Mouse (Mus musculus): ENCODE measurements around the gene Fam43b.
A peak's percentile ranks its signal among the peaks of the same experiment; 100 is the strongest.

Fam43b gene

DNA sequence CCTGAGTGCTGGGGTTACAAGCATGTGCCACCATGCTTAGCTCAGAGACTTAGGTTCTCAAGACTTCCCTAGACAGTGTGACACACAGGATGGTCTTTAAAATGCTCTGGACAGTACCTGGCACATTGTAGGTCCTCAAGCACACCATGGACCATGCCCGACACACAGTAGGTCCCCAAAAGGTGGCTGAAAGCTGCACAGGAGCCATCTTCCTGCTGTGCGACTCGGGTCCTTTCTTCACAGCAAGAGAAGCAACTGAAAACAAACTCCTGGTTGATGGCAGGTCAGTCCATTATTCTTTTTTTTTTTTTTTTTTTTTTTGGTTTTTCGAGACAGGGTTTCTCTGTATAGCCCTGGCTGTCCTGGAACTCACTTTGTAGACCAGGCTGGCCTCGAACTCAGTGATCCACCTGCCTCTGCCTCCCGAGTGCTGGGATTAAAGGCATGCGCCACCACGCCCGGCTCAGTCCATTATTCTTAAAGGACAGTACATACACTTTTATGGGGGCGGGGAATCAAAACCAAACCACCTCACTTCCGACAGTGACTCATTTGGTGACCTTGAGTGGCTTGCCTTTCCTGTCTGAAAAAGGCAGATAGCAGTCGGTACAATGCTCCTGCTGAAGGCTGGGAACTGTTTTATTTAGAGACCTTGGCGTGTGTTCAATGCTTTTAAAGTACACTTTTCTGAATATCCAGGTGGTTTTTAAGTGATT is 11.3 kb upstream of the Fam43b start:
- TF ChIP-seq POU5F1 (IDR thresholded peaks at IDR 0.05; ENCODE audit: borderline replicate concordance, low read length), result no peak
- no peak for TF ChIP-seq CTCF (conservative IDR thresholded peaks at IDR 0.05; ENCODE audit: low read length)
- no peak for TF ChIP-seq NANOG (IDR thresholded peaks at IDR 0.05; ENCODE audit: borderline replicate concordance, low read length)

DNA sequence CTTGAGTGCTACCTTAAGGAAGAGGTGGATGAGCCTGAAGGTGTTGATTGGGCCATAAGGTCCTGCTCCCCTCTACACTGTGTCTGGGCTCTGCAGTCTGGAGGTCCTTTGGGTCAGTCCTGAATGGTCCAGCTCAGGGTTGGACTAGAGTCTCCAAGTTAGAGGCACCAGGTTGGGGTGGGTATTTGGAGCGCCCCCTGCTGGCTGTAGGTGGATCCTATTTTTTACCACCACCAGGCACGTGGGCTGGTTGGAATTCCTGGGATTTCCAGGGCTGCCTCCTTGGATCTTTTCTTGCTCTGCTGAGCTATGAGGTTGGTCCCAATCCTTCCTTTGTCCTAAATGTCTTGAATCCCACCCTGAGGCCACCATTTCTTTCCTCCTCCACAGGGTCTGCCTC is 8.5 kb upstream of the Fam43b start:
- no peaks in the 10 kb centered on the region for H3K36me3 ChIP-seq (ENCODE audit: insufficient read depth, low read length)
- H3K27me3 ChIP-seq (ENCODE audit: insufficient read depth, low read length), result peaks cover 42% of the 10 kb centered on the region
- H3K4me3 ChIP-seq (replicated peaks; ENCODE audit: low read length), result no peak overlapping the region
- H3K9me3 ChIP-seq (ENCODE audit: low read length), result no peaks in the 10 kb centered on the region
- TF ChIP-seq NANOG (IDR thresholded peaks at IDR 0.05; ENCODE audit: borderline replicate concordance, low read length), result no peak
- TF ChIP-seq CTCF (conservative IDR thresholded peaks at IDR 0.05; ENCODE audit: low read length), result peak; percentile 92
- TF ChIP-seq POU5F1 (IDR thresholded peaks at IDR 0.05; ENCODE audit: borderline replicate concordance, low read length), result no peak
- H3K4me1 ChIP-seq (replicated peaks; ENCODE audit: low read depth, low read length), result peaks cover 25% of the 10 kb centered on the region

More for the DNA sequence above, 11.3 kb upstream of the Fam43b start:
- Histone ChIP-seq H3K4me3 (replicated peaks; ENCODE audit: low read length) (no peak overlapping the region), H3K27me3 (ENCODE audit: insufficient read depth, low read length) (peaks cover 33% of the 10 kb centered on the region), H3K4me1 (replicated peaks; ENCODE audit: low read depth, low read length) (peaks cover 52% of the 10 kb centered on the region), H3K9me3 (ENCODE audit: low read length) (no peaks in the 10 kb centered on the region), H3K36me3 (ENCODE audit: insufficient read depth, low read length) (no peaks in the 10 kb centered on the region)

DNA sequence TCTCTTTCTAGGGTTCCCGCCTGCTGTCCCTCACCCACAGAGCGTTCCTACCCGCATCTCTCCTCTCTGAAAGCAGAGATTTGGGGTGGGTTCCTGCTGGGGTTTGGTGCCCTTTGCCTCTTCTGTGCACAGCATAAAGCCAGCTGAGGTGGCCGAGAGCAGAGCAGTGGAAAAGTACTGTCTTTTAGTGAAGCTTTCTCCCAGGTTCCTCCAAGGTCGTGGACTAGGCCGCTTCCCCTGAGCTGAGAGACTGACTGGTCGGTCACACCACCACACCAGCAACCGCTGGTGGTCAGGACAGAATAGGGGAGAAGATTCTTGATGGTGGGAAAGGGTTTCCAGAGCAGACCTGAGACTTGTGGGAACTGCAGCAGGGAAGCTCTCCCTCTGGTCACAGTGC is 383 bp upstream of the Fam43b start:
- no peak for TF ChIP-seq CTCF (conservative IDR thresholded peaks at IDR 0.05; ENCODE audit: low read length)
- TF ChIP-seq NANOG (IDR thresholded peaks at IDR 0.05; ENCODE audit: borderline replicate concordance, low read length), result no peak
- TF ChIP-seq POU5F1 (IDR thresholded peaks at IDR 0.05; ENCODE audit: borderline replicate concordance, low read length), result no peak
- peaks cover 80% of the 10 kb centered on the region for H3K27me3 ChIP-seq (ENCODE audit: insufficient read depth, low read length)
- H3K4me1 ChIP-seq (replicated peaks; ENCODE audit: low read depth, low read length), result peaks cover 19% of the 10 kb centered on the region
- no peaks in the 10 kb centered on the region for H3K9me3 ChIP-seq (ENCODE audit: low read length)
- H3K36me3 ChIP-seq (ENCODE audit: insufficient read depth, low read length), result no peaks in the 10 kb centered on the region
- peak overlapping the region; percentile 79 for H3K4me3 ChIP-seq (replicated peaks; ENCODE audit: low read length)

DNA sequence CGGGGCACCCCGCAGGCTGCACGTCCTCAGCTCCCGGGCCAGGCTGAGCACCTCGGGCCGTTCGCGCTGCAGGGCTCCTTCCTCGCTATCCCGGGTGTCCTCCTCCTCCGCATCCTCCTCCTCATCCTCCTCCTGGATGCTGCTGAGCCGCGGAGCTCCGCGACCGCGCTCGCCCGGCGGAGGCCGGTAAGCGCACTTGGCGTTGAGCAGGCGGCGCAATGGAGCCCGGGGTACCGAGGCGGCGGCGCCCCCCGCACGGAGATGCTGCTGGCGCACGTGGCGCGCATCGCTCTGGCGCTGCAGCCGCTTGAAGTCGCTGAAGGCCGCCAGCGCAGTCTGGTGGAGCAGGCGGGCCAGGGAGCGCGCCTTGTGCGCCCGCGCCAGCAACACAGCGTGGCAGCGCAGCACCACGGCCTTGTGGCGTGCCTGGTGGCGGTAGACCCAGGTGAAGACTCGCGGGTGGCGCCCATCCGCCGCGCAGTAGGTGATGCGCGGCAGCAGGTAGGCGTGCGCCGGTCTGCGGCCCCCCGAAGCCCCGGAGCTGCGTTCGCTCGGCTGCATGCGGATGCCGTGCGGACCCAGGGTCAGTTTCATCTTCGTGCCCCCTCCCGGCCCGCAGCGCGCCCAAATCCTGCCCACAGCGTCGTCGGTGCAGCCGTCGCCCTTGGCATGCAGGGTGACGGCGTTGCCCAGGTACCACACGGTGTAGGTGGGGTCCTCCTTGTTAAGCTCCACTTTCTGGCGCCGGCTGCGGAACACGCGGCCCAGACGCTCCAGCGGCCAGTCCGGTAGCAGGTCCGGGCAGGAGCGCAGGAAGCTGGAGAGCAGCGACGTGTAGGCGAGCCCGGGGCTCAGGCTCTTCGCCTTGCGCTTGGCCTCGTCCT is 999 bp downstream of the Fam43b start:
- peak overlapping the region; percentile 79 for H3K4me3 ChIP-seq (replicated peaks; ENCODE audit: low read length)
- H3K9me3 ChIP-seq (ENCODE audit: low read length), result no peaks in the 10 kb centered on the region
- H3K36me3 ChIP-seq (ENCODE audit: insufficient read depth, low read length), result no peaks in the 10 kb centered on the region
- peaks cover 19% of the 10 kb centered on the region for H3K4me1 ChIP-seq (replicated peaks; ENCODE audit: low read depth, low read length)
- TF ChIP-seq CTCF (conservative IDR thresholded peaks at IDR 0.05; ENCODE audit: low read length), result no peak
- no peak for TF ChIP-seq POU5F1 (IDR thresholded peaks at IDR 0.05; ENCODE audit: borderline replicate concordance, low read length)
- TF ChIP-seq NANOG (IDR thresholded peaks at IDR 0.05; ENCODE audit: borderline replicate concordance, low read length), result no peak
- H3K27me3 ChIP-seq (ENCODE audit: insufficient read depth, low read length), result peaks cover 90% of the 10 kb centered on the region

DNA sequence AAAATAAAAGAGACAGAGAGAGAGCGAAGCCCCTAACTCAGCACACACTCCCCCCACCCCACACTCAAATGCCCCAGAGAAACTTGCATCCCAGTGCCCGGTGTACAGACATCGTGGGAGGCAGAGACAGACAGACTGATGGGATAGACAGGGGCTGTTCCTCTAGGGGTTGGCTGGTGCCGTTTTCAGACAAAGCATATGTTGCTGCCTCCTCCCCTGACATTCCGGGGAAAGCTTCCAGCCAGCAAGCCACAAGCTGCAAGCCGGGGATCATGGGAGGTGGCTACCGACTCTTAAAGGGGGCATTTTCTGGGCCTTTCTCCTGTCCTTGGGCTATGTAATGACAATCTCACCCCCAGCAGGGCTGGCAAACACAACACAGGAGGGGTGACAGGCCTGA is 2.6 kb downstream of the Fam43b start:
- TF ChIP-seq POU5F1 (IDR thresholded peaks at IDR 0.05; ENCODE audit: borderline replicate concordance, low read length) (no peak), CTCF (conservative IDR thresholded peaks at IDR 0.05; ENCODE audit: low read length) (no peak), NANOG (IDR thresholded peaks at IDR 0.05; ENCODE audit: borderline replicate concordance, low read length) (no peak)

DNA sequence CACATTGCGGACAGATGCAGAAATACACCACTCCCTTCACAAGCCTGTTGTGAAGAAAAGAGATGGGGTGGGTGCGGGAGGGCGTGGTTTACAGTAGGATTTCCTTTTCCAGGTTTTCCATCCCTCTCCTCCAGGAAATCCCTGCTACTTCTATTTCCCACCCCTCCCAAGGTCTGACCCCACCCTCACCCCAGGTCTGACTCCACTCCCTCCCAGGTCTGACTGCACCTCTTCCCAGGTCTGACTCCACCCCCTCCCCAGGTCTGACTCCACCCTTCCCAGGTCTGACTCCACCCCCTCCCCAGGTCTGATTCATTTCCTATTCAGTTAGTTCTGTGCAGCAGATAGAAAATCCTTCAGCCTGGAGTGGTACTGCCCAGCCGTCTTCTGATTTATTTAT is 12.5 kb downstream of the Fam43b start:
- H3K4me1 ChIP-seq (replicated peaks; ENCODE audit: low read depth, low read length), result peaks cover 35% of the 10 kb centered on the region
- H3K27me3 ChIP-seq (ENCODE audit: insufficient read depth, low read length), result peaks cover 10% of the 10 kb centered on the region; the same call in 1 of the 2 replicates
- TF ChIP-seq CTCF (conservative IDR thresholded peaks at IDR 0.05; ENCODE audit: low read length), result no peak
- TF ChIP-seq NANOG (IDR thresholded peaks at IDR 0.05; ENCODE audit: borderline replicate concordance, low read length), result no peak
- no peak for TF ChIP-seq POU5F1 (IDR thresholded peaks at IDR 0.05; ENCODE audit: borderline replicate concordance, low read length)
- H3K4me3 ChIP-seq (replicated peaks; ENCODE audit: low read length), result no peak overlapping the region
- no peaks in the 10 kb centered on the region for H3K9me3 ChIP-seq (ENCODE audit: low read length)
- H3K36me3 ChIP-seq (ENCODE audit: insufficient read depth, low read length), result no peaks in the 10 kb centered on the region

More for the DNA sequence above, 2.6 kb downstream of the Fam43b start:
- peaks cover 19% of the 10 kb centered on the region for H3K4me1 ChIP-seq (replicated peaks; ENCODE audit: low read depth, low read length)
- H3K4me3 ChIP-seq (replicated peaks; ENCODE audit: low read length), result no peak overlapping the region
- H3K36me3 ChIP-seq (ENCODE audit: insufficient read depth, low read length), result no peaks in the 10 kb centered on the region
- peaks cover 84% of the 10 kb centered on the region for H3K27me3 ChIP-seq (ENCODE audit: insufficient read depth, low read length)
- no peaks in the 10 kb centered on the region for H3K9me3 ChIP-seq (ENCODE audit: low read length)

DNA sequence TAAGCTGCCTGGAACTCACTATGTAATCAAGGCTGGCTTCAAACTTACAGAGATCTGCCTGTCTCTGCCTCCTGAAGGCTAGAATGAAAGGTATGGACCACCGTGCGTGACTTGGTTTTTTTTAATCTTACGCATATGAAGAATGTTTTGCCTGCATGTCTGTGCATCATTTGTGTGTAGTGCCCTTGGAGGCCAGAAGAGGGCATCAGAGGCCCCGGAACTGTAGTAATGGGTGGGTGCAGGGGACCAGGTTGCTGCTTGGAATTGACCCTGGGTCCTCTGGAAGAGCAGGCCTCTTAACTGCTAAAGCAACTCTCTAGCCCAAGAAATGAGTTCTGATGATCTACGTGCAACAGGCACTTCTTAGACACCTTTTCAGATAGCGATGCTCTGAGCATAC is 13.9 kb downstream of the Fam43b start:
- Histone ChIP-seq H3K9me3 (ENCODE audit: low read length) (no peaks in the 10 kb centered on the region), H3K4me1 (replicated peaks; ENCODE audit: low read depth, low read length) (peaks cover 37% of the 10 kb centered on the region), H3K4me3 (replicated peaks; ENCODE audit: low read length) (no peak overlapping the region), H3K36me3 (ENCODE audit: insufficient read depth, low read length) (no peaks in the 10 kb centered on the region), H3K27me3 (ENCODE audit: insufficient read depth, low read length) (peaks cover 10% of the 10 kb centered on the region; the same call in 1 of the 2 replicates)
- peak; percentile 58 for TF ChIP-seq CTCF (conservative IDR thresholded peaks at IDR 0.05; ENCODE audit: low read length)
- TF ChIP-seq POU5F1 (IDR thresholded peaks at IDR 0.05; ENCODE audit: borderline replicate concordance, low read length), result no peak

DNA sequence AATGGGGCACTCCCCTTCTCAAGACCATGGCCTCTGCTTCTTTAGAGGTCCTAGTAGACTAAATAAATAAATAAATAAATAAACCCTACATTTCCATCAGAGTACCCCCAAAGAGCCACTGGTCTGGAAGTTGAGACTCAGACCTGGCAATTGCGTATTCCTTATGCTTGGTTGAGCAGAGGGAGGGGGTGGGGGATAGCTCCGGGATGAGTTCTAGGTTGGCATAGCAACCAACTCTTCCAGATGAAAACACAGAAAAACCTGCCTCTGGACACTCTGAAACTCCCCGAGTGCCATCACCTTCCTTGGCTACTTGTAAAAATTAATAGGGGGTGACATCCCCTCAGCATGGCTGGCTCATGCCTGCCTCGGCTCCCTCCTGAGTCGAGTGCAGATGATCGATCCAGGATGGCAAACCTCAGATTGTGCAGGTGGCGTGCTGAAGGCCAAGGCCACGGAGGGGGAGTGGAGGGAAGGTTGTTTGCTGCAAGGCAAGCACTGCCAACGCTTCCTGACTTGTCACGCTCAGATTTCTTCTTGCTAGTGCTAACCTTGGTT is 16.1 kb downstream of the Fam43b start:
- no peak overlapping the region for H3K4me3 ChIP-seq (replicated peaks; ENCODE audit: low read length)
- H3K4me1 ChIP-seq (replicated peaks; ENCODE audit: low read depth, low read length), result peaks cover 35% of the 10 kb centered on the region
- TF ChIP-seq POU5F1 (IDR thresholded peaks at IDR 0.05; ENCODE audit: borderline replicate concordance, low read length), result no peak
- TF ChIP-seq CTCF (conservative IDR thresholded peaks at IDR 0.05; ENCODE audit: low read length), result no peak
- no peak for TF ChIP-seq NANOG (IDR thresholded peaks at IDR 0.05; ENCODE audit: borderline replicate concordance, low read length)
- H3K27me3 ChIP-seq (ENCODE audit: insufficient read depth, low read length), result peaks cover 9% of the 10 kb centered on the region; the same call in 1 of the 2 replicates
- no peaks in the 10 kb centered on the region for H3K9me3 ChIP-seq (ENCODE audit: low read length)
- no peaks in the 10 kb centered on the region for H3K36me3 ChIP-seq (ENCODE audit: insufficient read depth, low read length)

Measured in E14TG2a.4 (cell line).